Mouse (Mus musculus) midbrain, embryonic 13.5 days (tissue): ENCODE data around the gene Ahcyl2. TPM values are rescaled to one million over a fixed set of nuclear protein-coding genes. Genes with fewer than 3 reads are reported as not detected.
"Not testable (repeated sequence)": the region's sequence is repeated elsewhere in the genome, so short reads cannot be mapped to it uniquely, and the experiment has no call there.

Source experiments
- ATAC-seq: fragments of 200-750 bp; cut with Nextera tagmentation; 2 replicates; pipeline ENCODE4 v1.8.0; 2017; ENCODE audit warnings: mild to moderate bottlenecking, moderate TSS enrichment, moderate library complexity
- H3K27ac ChIP-seq: fragments of 300-500 bp; sonication (generic); 2 replicates; pipeline ENCODE4 v1.5.1; 2015; ENCODE audit warnings: inconsistent platforms, mild to moderate bottlenecking, moderate library complexity
- H3K27me3 ChIP-seq: fragments of 300-500 bp; sonication (generic); 2 replicates; pipeline ENCODE4 v1.6.1; 2015; ENCODE audit warnings: mild to moderate bottlenecking, inconsistent platforms
- H3K36me3 ChIP-seq: fragments of 300-500 bp; sonication (generic); 2 replicates; pipeline ENCODE4 v1.6.1; 2015; ENCODE audit warnings: mild to moderate bottlenecking, inconsistent platforms
- H3K4me1 ChIP-seq: fragments of 300-500 bp; sonication (generic); replicated peaks from 2 replicates; pipeline ENCODE4 v1.6.1; 2015; ENCODE audit warnings: inconsistent platforms
- H3K4me2 ChIP-seq: fragments of 300-500 bp; sonication (generic); replicated peaks from 2 replicates; pipeline ENCODE4 v1.6.1; 2015; ENCODE audit warnings: moderate library complexity, mild to moderate bottlenecking, inconsistent platforms
- H3K4me3 ChIP-seq: fragments of 300-500 bp; sonication (generic); replicated peaks from 2 replicates; pipeline ENCODE4 v1.5.1; 2015; ENCODE audit warnings: mild to moderate bottlenecking, inconsistent platforms
- H3K9ac ChIP-seq: fragments of 300-500 bp; sonication (generic); replicated peaks from 2 replicates; pipeline ENCODE4 v1.6.1; 2015; ENCODE audit warnings: mild to moderate bottlenecking, inconsistent platforms
- H3K9me3 ChIP-seq: fragments of 300-500 bp; sonication (generic); 2 replicates; pipeline ENCODE4 v1.6.1; 2016; ENCODE audit warnings: mild to moderate bottlenecking, inconsistent platforms
- WGBS: fragments of 180-500 bp; shearing (Covaris S2); methylation state at CpG from one replicate; pipeline ENCODE4 v1.1.7; 2015; 5-methylcytosine and 5-hydroxymethylcytosine counted together
- polyA plus RNA-seq: library from polyadenylated mRNA; unstranded; fragments of >200 nt; fragmentation: Nextera tagmentation; extraction: Ambion mirVana; gene quantifications from 2 replicates; pipeline ENCODE4 v1.2.1, GENCODE M21; 2015

Ahcyl2 gene
- polyA plus RNA-seq, 1 experiment from 2014 or later = 13.1 TPM

GRCm38 (mm10) chr6:29794582-29794981 lies 26.8 kb downstream of the Ahcyl2 start:
- Histone ChIP-seq H3K27ac (no peak overlapping the region), H3K4me2 (no peak overlapping the region), H3K4me3 (no peak overlapping the region), H3K9me3 (no peaks in the 10 kb centered on the region), H3K9ac (no peak overlapping the region), H3K27me3 (no peaks in the 10 kb centered on the region), H3K36me3 (no peaks in the 10 kb centered on the region), H3K4me1 (no peaks in the 10 kb centered on the region)
- no peak for ATAC-seq
- 89% methylated on average over 6 of the region's 6 CpGs for whole genome bisulfite sequencing

GRCm38 (mm10) chr6:29802979-29803378 lies 35.2 kb downstream of the Ahcyl2 start:
- no peak overlapping the region for H3K4me3 ChIP-seq
- H3K27me3 ChIP-seq = no peaks in the 10 kb centered on the region
- no peak for ATAC-seq
- no peaks in the 10 kb centered on the region for H3K36me3 ChIP-seq
- 91% methylated on average over 1 of the region's 1 CpGs for WGBS
- H3K9ac ChIP-seq = no peak overlapping the region
- no peak overlapping the region for H3K4me2 ChIP-seq
- H3K9me3 ChIP-seq = no peaks in the 10 kb centered on the region
- no peak overlapping the region for H3K27ac ChIP-seq
- H3K4me1 ChIP-seq = no peaks in the 10 kb centered on the region

GRCm38 (mm10) chr6:29804006-29804405 lies 36.2 kb downstream of the Ahcyl2 start:
- Histone ChIP-seq H3K36me3 (no peaks in the 10 kb centered on the region), H3K9ac (no peak overlapping the region), H3K4me2 (no peak overlapping the region), H3K4me1 (no peaks in the 10 kb centered on the region), H3K9me3 (no peaks in the 10 kb centered on the region), H3K27me3 (no peaks in the 10 kb centered on the region), H3K4me3 (no peak overlapping the region), H3K27ac (no peak overlapping the region)
- no peak for ATAC-seq
- WGBS = 49% methylated on average over 3 of the region's 3 CpGs

GRCm38 (mm10) chr6:29805381-29805780 lies 37.6 kb downstream of the Ahcyl2 start:
- no peak overlapping the region for H3K4me2 ChIP-seq
- H3K27me3 ChIP-seq = no peaks in the 10 kb centered on the region
- H3K9ac ChIP-seq = no peak overlapping the region
- H3K27ac ChIP-seq = no peak overlapping the region
- no peak for ATAC-seq
- H3K4me3 ChIP-seq = no peak overlapping the region
- no peaks in the 10 kb centered on the region for H3K9me3 ChIP-seq
- H3K36me3 ChIP-seq = no peaks in the 10 kb centered on the region
- WGBS = 78% methylated on average over 2 of the region's 2 CpGs
- no peaks in the 10 kb centered on the region for H3K4me1 ChIP-seq

DNA sequence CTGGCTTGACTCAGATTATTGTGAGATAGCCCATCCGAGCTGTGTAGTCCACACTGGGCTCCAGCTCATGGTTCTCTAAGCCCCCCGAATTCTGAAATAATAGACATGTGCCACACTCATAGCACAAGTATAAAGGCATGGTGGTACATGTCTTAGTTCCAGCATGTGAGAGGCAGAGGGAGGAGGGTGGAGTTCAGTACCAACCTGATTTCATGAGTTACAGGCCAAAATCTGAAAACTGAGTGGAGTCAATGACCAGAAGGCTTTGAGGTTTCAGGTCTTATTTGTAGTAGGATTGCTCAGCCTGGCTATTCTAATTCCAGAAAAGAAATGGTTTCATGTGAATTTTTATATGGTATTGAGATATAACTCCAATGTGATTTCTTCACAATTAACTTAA lies 44.3 kb downstream of the Ahcyl2 start:
- H3K36me3 ChIP-seq = no peaks in the 10 kb centered on the region
- no peak overlapping the region for H3K27ac ChIP-seq
- H3K9ac ChIP-seq = no peak overlapping the region
- ATAC-seq = no peak
- peaks cover 22% of the 10 kb centered on the region for H3K4me1 ChIP-seq
- no peak overlapping the region for H3K4me2 ChIP-seq
- H3K27me3 ChIP-seq = no peaks in the 10 kb centered on the region
- no peaks in the 10 kb centered on the region for H3K9me3 ChIP-seq
- no peak overlapping the region for H3K4me3 ChIP-seq
- 89% methylated on average over 2 of the region's 2 CpGs for WGBS

DNA sequence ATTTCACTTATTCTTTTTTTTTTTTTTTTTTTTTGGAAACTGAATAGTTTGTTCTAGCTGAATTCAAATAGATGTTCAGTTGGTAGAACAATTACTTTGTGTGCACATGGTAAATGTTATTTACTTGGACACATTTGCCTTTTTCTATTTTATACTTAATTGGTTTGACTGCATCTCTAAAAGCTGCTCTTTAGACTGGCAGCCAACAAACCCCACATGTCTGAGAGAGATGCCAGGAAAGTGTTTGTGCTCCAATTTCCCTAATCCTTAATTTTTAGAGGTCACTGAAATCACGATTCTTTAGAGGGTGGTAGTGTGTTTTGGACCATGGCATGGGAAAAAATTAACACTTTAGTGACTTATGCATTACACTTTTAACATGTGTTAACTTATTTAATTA lies 44.8 kb downstream of the Ahcyl2 start:
- Histone ChIP-seq H3K27ac (no peak overlapping the region), H3K4me1 (peaks cover 22% of the 10 kb centered on the region), H3K4me3 (no peak overlapping the region), H3K27me3 (no peaks in the 10 kb centered on the region), H3K4me2 (no peak overlapping the region), H3K9ac (no peak overlapping the region), H3K36me3 (no peaks in the 10 kb centered on the region), H3K9me3 (no peaks in the 10 kb centered on the region)
- WGBS = 32% methylated on average over 1 of the region's 1 CpGs
- ATAC-seq = no peak

DNA sequence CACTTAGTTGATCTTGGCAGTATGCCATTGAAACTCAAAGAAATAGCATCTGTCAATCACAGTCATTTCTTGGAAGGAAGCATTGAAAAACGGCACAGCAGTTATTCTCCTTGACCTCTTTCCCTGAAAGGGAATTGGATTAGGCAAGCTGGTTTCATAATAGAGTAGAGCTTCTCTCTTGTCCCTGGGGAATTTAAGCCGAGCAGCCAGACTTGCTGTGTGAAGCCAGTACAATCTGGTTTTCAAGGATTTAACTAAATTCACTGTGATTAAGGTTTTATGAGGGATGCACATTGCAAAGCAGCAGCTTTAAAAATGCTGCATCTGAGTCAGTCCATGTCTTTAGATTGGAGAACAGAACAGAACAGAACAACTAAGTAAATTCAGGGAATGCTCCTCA lies 46.8 kb downstream of the Ahcyl2 start:
- ATAC-seq = peak; percentile 83
- Histone ChIP-seq H3K36me3 (no peaks in the 10 kb centered on the region), H3K9me3 (no peaks in the 10 kb centered on the region), H3K4me3 (no peak overlapping the region), H3K4me2 (no peak overlapping the region; the same call in 1 of the 2 replicates), H3K9ac (no peak overlapping the region), H3K27ac (peak overlapping the region; percentile 70), H3K4me1 (peaks cover 22% of the 10 kb centered on the region), H3K27me3 (no peaks in the 10 kb centered on the region)
- 0% methylated on average over 2 of the region's 2 CpGs for WGBS

GRCm38 (mm10) chr6:29815060-29815459 lies 47.2 kb downstream of the Ahcyl2 start:
- Histone ChIP-seq H3K27me3 (no peaks in the 10 kb centered on the region), H3K9me3 (no peaks in the 10 kb centered on the region), H3K4me1 (peaks cover 22% of the 10 kb centered on the region), H3K4me3 (no peak overlapping the region), H3K27ac (peak overlapping the region; percentile 70), H3K36me3 (no peaks in the 10 kb centered on the region), H3K4me2 (no peak overlapping the region; the same call in 1 of the 2 replicates), H3K9ac (no peak overlapping the region)
- 26% methylated on average over 3 of the region's 3 CpGs for WGBS
- ATAC-seq = peak; percentile 72

DNA sequence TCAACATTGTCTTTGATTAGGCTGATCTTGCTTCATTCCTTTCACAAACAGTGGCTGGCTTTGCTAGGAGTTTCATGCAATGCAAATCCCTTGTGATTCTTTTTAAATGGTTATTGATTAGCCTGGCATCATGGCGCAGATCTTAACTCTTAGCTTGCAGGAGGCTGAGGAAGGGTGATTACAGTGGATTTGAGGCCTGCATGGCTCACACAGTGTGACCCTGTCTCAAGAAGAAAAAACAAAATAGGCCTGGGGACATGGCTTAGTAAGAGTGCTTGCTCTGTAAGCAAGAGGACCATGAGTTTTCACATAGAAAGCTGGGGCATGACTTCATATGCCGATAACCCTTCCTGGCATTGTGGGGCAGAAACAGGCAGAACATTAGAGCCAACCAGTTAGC lies 47.8 kb downstream of the Ahcyl2 start:
- no peak for ATAC-seq
- 60% methylated on average over 2 of the region's 2 CpGs for WGBS
- Histone ChIP-seq H3K9me3 (no peaks in the 10 kb centered on the region), H3K4me1 (peaks cover 22% of the 10 kb centered on the region), H3K27me3 (no peaks in the 10 kb centered on the region), H3K4me3 (no peak overlapping the region), H3K9ac (no peak overlapping the region), H3K4me2 (no peak overlapping the region), H3K27ac (peak overlapping the region; percentile 70), H3K36me3 (no peaks in the 10 kb centered on the region)

- 89% methylated on average over 12 of the region's 12 CpGs for WGBS
- not testable (repeated sequence) for H3K36me3 ChIP-seq, ATAC-seq, H3K9ac ChIP-seq, H3K27me3 ChIP-seq, H3K4me3 ChIP-seq, H3K27ac ChIP-seq, H3K9me3 ChIP-seq, H3K4me2 ChIP-seq
- H3K4me1 ChIP-seq = peaks cover 22% of the 10 kb centered on the region
Measured at GRCm38 (mm10) chr6:29816371-29816770, 48.6 kb downstream of the Ahcyl2 start.

- Histone ChIP-seq H3K9ac (no peak overlapping the region), H3K4me1 (peaks cover 17% of the 10 kb centered on the region), H3K36me3 (no peaks in the 10 kb centered on the region), H3K27ac (no peak overlapping the region), H3K4me3 (no peak overlapping the region), H3K9me3 (no peaks in the 10 kb centered on the region), H3K4me2 (no peak overlapping the region), H3K27me3 (no peaks in the 10 kb centered on the region)
- WGBS = 42% methylated on average over 3 of the region's 3 CpGs
- no peak for ATAC-seq
Measured at GRCm38 (mm10) chr6:29819309-29819708, 51.5 kb downstream of the Ahcyl2 start.

DNA sequence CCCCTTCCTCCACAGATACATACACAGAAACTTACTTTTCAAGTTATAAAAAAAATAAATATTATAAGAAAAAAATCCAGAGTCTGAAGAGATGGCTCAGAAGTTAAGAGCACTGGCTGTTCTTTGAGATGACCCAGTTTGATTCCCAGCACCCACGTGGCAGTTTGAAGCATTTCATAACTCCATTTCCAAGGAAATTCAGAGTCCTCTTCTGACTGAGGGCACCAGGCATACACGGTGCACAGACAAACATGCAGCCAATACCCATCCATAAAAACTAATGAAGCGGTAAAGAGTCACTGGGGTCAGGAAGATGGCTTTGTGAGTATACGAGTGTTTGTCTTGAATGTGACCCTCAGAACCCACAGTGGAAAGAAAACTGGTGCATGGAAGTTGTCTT lies 52.5 kb downstream of the Ahcyl2 start:
- H3K36me3 ChIP-seq = no peaks in the 10 kb centered on the region
- ATAC-seq = no peak
- H3K27ac ChIP-seq = no peak overlapping the region
- 69% methylated on average over 4 of the region's 4 CpGs for WGBS
- no peak overlapping the region for H3K4me3 ChIP-seq
- H3K4me1 ChIP-seq = peaks cover 7% of the 10 kb centered on the region
- H3K4me2 ChIP-seq = no peak overlapping the region
- no peaks in the 10 kb centered on the region for H3K9me3 ChIP-seq
- H3K9ac ChIP-seq = no peak overlapping the region
- H3K27me3 ChIP-seq = no peaks in the 10 kb centered on the region

GRCm38 (mm10) chr6:29820926-29821325 lies 53.1 kb downstream of the Ahcyl2 start:
- Histone ChIP-seq H3K9ac (no peak overlapping the region), H3K36me3 (no peaks in the 10 kb centered on the region), H3K4me3 (no peak overlapping the region), H3K27ac (no peak overlapping the region), H3K4me1 (peaks cover under 1% of the 10 kb centered on the region), H3K4me2 (no peak overlapping the region), H3K9me3 (no peaks in the 10 kb centered on the region), H3K27me3 (no peaks in the 10 kb centered on the region)
- 88% methylated on average over 3 of the region's 3 CpGs for WGBS
- ATAC-seq = no peak
